Mouse (Mus musculus): ENCODE measurements around the gene Fcamr. TPM values are rescaled to one million over a fixed set of nuclear protein-coding genes. Genes with fewer than 3 reads are reported as not detected.
A peak's percentile ranks its signal among the peaks of the same experiment; 100 is the strongest.

Gene Fcamr
- total and polyA plus RNA-seq, 3 experiments = 0.17 to 1.7 TPM; not detected in 1

GRCm38 (mm10) chr1:130787001-130787400, 13.7 kb upstream of the Fcamr start:
- dilution Hi-C loops (cut with MboI; ENCODE audit: extremely low pct_ligation_motif_present, extremely low pct_unique_long_range_greater_than_20kb, low sequenced_read_pairs) = no loop called here
- no peak overlapping the region for H3K4me2 ChIP-seq (ENCODE audit: insufficient read depth, low read depth, poor library complexity, severe bottlenecking)
- H3K27ac ChIP-seq (ENCODE audit: insufficient read depth, low read depth) = no peak overlapping the region
- no peaks in the 10 kb centered on the region for H3K27me3 ChIP-seq (replicated peaks)
- H3K4me1 ChIP-seq (ENCODE audit: control insufficient read depth in 1 of 2, insufficient read depth in 2 of 2) = peaks cover 10 to 12% of the 10 kb centered on the region in 2 experiments
- no peaks in the 10 kb centered on the region for H3K36me3 ChIP-seq (replicated peaks in 1 of 2; ENCODE audit: control insufficient read depth in 1 of 2, insufficient read depth in 1 of 2, low read length in 1 of 2)
- in situ Hi-C loops (cut with MboI; ENCODE audit: low pct_ligation_motif_present, low pct_unique_long_range_greater_than_20kb, low sequenced_read_pairs) = loop anchor here (10.0 kb wide), 1 partner anchor 232 kb away; no protein-coding TSS in a partner anchor
- H3K4me3 ChIP-seq (replicated peaks in 1 of 3; ENCODE audit: low read depth in 2 of 3, low read length in 2 of 3, poor library complexity in 1 of 3) = no peak overlapping the region
- no peak for TF ChIP-seq CHD1 (IDR thresholded peaks at IDR 0.05; ENCODE audit: low read depth, low read length)
- peak; percentile 73 for TF ChIP-seq RAD21 (IDR thresholded peaks at IDR 0.05; ENCODE audit: low read depth, low read length)
- TF ChIP-seq CHD2 (IDR thresholded peaks at IDR 0.05; ENCODE audit: low read length) = no peak
- TF ChIP-seq CTCF (conservative IDR thresholded peaks at IDR 0.05 in 1 of 2, IDR thresholded peaks at IDR 0.05 in 1 of 2; ENCODE audit: low read depth in 2 of 2, low read length in 2 of 2) = peak; percentile 25 to 76; a peak in 3 of 4 replicates
- TF ChIP-seq SMC3 (IDR thresholded peaks at IDR 0.05; ENCODE audit: low read depth, low read length) = peak; percentile 75
- no peak overlapping the region for H3K9ac ChIP-seq (ENCODE audit: insufficient read depth, low read depth)
- H3K79me2 ChIP-seq (replicated peaks; ENCODE audit: control insufficient read depth, extremely low read depth, insufficient read depth, poor library complexity, severe bottlenecking) = no peaks in the 10 kb centered on the region
- peaks cover 2% of the 10 kb centered on the region for H3K9me3 ChIP-seq (replicated peaks; ENCODE audit: low read length)
- peak; percentile 51 for DNase-seq (ENCODE audit: extremely low read depth)

DNA sequence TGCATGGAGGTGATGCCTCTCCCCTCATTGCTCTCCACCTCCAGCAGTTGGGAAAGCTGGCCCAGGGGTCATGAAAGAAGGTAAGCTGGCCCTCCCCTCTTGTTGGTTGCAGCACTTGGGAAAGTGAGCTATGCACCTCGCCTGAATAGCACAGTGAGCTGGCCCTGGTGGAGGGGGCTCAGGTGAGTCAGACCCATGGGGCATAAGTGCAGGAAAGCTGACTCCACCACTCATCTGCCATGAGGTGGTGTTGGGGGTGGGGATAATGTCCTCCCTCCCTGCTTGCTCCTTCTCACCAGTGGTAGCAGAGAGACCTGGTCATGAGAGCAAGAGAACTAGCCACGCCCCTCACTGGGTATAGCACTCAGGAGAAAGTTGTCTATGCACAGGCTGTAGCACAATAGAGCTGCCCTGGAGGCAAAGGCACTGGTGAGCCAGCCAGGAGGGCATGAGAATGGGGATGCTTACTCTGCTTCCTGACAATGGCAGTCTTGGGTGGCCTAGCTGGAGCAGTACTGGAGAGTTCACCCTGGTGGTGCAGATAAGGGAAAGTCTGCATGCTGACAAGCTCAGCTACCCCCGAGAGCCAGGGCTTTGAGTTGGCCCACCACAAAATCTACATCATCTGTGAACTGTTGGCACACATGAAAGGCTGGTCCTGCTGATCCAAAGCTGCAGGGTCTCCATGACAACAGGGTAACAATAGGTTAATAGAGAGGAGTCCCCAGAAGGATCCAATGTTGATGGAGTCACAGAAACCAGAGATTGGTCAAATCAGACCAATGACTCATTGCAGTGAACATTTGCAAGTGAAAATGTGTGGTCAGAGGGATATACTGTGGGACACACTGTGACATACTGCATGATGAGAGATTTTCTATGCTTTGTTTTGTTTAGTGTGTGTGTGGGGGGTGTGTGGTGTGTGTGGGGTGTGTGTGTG, 10.9 kb upstream of the Fcamr start:
- Histone ChIP-seq H3K4me1 (ENCODE audit: control insufficient read depth in 1 of 2, insufficient read depth in 2 of 2) (peaks cover 12% of the 10 kb centered on the region in 2 experiments), H3K27ac (ENCODE audit: insufficient read depth, low read depth) (no peak overlapping the region), H3K9ac (ENCODE audit: insufficient read depth, low read depth) (no peak overlapping the region), H3K36me3 (replicated peaks in 1 of 2; ENCODE audit: control insufficient read depth in 1 of 2, insufficient read depth in 1 of 2, low read length in 1 of 2) (no peaks in the 10 kb centered on the region), H3K27me3 (replicated peaks) (no peaks in the 10 kb centered on the region), H3K4me3 (replicated peaks in 1 of 3; ENCODE audit: low read depth in 2 of 3, low read length in 2 of 3, poor library complexity in 1 of 3) (peak overlapping the region in 1 of 3 experiments; percentile 44), H3K4me2 (ENCODE audit: insufficient read depth, low read depth, poor library complexity, severe bottlenecking) (no peak overlapping the region), H3K9me3 (replicated peaks; ENCODE audit: low read length) (peaks cover 4% of the 10 kb centered on the region), H3K79me2 (replicated peaks; ENCODE audit: control insufficient read depth, extremely low read depth, insufficient read depth, poor library complexity, severe bottlenecking) (no peaks in the 10 kb centered on the region)
- DNase-seq (ENCODE audit: extremely low read depth) = peak; percentile 71
- dilution Hi-C loops (cut with MboI; ENCODE audit: extremely low pct_ligation_motif_present, extremely low pct_unique_long_range_greater_than_20kb, low sequenced_read_pairs) (no loop called here), in situ Hi-C loops (cut with MboI; ENCODE audit: low pct_ligation_motif_present, low pct_unique_long_range_greater_than_20kb, low sequenced_read_pairs) (loop anchor here (5.0 to 10.0 kb wide), 3 partner anchors 195 to 263 kb away; no protein-coding TSS in a partner anchor)
- no peak for TF ChIP-seq MAZ (IDR thresholded peaks at IDR 0.05; ENCODE audit: low read depth, low read length)
- no peak for TF ChIP-seq GABPA (IDR thresholded peaks at IDR 0.05; ENCODE audit: insufficient replicate concordance, low read depth, low read length)
- no peak for TF ChIP-seq CHD1 (IDR thresholded peaks at IDR 0.05; ENCODE audit: low read depth, low read length)
- TF ChIP-seq CTCF (conservative IDR thresholded peaks at IDR 0.05 in 1 of 2, IDR thresholded peaks at IDR 0.05 in 1 of 2; ENCODE audit: low read depth in 2 of 2, low read length in 2 of 2) = no peak
- TF ChIP-seq HCFC1 (IDR thresholded peaks at IDR 0.05; ENCODE audit: low read depth, low read length) = no peak
- peak; percentile 76 for TF ChIP-seq IRF4 (IDR thresholded peaks at IDR 0.05; ENCODE audit: low read depth, low read length)
- peak; percentile 84 for TF ChIP-seq ETS1 (conservative IDR thresholded peaks at IDR 0.05; ENCODE audit: low read depth, low read length)
- no peak for TF ChIP-seq E2F4 (IDR thresholded peaks at IDR 0.05; ENCODE audit: insufficient replicate concordance, low read depth, low read length)
- TF ChIP-seq MXI1 (IDR thresholded peaks at IDR 0.05; ENCODE audit: low read depth, low read length) = no peak; the same call in 1 of the 2 replicates
- TF ChIP-seq ZC3H11A (IDR thresholded peaks at IDR 0.05; ENCODE audit: low read depth, low read length) = no peak
- no peak for TF ChIP-seq ZKSCAN1 (IDR thresholded peaks at IDR 0.05; ENCODE audit: borderline replicate concordance, low read depth, low read length)
- TF ChIP-seq UBTF (IDR thresholded peaks at IDR 0.05; ENCODE audit: low read depth, low read length) = no peak
- TF ChIP-seq MEF2A (IDR thresholded peaks at IDR 0.05; ENCODE audit: borderline replicate concordance, low read depth, low read length) = peak; percentile 54; the same call in 1 of the 2 replicates
- no peak for TF ChIP-seq NELFE (IDR thresholded peaks at IDR 0.05; ENCODE audit: low read depth, low read length)
- TF ChIP-seq EP300 (IDR thresholded peaks at IDR 0.05; ENCODE audit: low read length) = peak; percentile 76
- TF ChIP-seq ZMIZ1 (IDR thresholded peaks at IDR 0.05; ENCODE audit: low read depth, low read length) = no peak
- peak; percentile 67 for TF ChIP-seq JUN (IDR thresholded peaks at IDR 0.05; ENCODE audit: insufficient read depth, low read depth, low read length)
- TF ChIP-seq TCF12 (IDR thresholded peaks at IDR 0.05; ENCODE audit: low read depth, low read length) = no peak
- TF ChIP-seq ELF1 (IDR thresholded peaks at IDR 0.05; ENCODE audit: low read depth, low read length) = 0 out of 2 replicates have a peak, but pooled peaks have one; percentile 8
- TF ChIP-seq PAX5 (IDR thresholded peaks at IDR 0.05; ENCODE audit: low read length) = no peak
- 0 out of 2 replicates have a peak, but pooled peaks have one; percentile 32 for TF ChIP-seq SIN3A (IDR thresholded peaks at IDR 0.05; ENCODE audit: low read length)
- TF ChIP-seq MAFK (IDR thresholded peaks at IDR 0.05; ENCODE audit: insufficient replicate concordance, low read length) = 0 out of 2 replicates have a peak, but pooled peaks have one; percentile 24
- TF ChIP-seq RAD21 (IDR thresholded peaks at IDR 0.05; ENCODE audit: low read depth, low read length) = no peak
- TF ChIP-seq SMC3 (IDR thresholded peaks at IDR 0.05; ENCODE audit: low read depth, low read length) = no peak
- no peak for TF ChIP-seq MAX (IDR thresholded peaks at IDR 0.05; ENCODE audit: low read length)
- TF ChIP-seq NRF1 (IDR thresholded peaks at IDR 0.05; ENCODE audit: low read depth, low read length) = no peak
- TF ChIP-seq ZNF384 (IDR thresholded peaks at IDR 0.05; ENCODE audit: low read depth, low read length) = no peak
- TF ChIP-seq JUND (conservative IDR thresholded peaks at IDR 0.05; ENCODE audit: low read depth, low read length) = peak; percentile 77
